Mouse (Mus musculus) adrenal gland, postnatal 10 days (tissue): Measurements from ENCODE around the gene Nfib. TPM values are rescaled to one million over a fixed set of nuclear protein-coding genes. Genes with fewer than 3 reads are reported as not detected.
A peak's percentile ranks its signal among the peaks of the same experiment; 100 is the strongest.

ENCODE experiments used
- DNase-seq: peaks from one replicate; pipeline ENCODE4 v3.0.0; 2021; ENCODE audit warnings: mixed read lengths
- total RNA-seq, 2 experiments: library from RNA; stranded (reverse); gene quantifications; 2 replicates each; pipeline ENCODE4 v1.2.3; 2021

The Nfib gene
- total RNA-seq, 2 experiments from 2014 or later: 101 to 139 TPM

DNA sequence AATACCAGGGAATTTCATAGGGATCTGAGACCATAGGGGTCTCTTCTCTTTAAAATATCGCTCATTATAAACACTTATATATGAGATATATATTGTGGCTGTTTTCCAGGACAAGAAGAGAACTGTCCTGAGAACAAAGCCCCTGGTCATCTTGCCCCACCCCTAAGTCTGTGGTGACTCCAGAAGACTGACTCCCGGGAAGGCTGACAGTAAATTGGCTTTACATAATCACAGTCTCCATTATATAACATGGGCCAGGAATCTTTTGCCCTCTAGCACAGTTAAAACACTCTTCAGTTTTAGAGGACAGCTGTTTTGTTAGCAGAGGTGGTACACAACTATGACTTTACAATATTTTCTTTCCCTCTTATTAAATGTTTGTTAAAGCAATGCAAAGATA, 315.0 kb downstream of the Nfib start:
- DNase-seq: no peak

DNA sequence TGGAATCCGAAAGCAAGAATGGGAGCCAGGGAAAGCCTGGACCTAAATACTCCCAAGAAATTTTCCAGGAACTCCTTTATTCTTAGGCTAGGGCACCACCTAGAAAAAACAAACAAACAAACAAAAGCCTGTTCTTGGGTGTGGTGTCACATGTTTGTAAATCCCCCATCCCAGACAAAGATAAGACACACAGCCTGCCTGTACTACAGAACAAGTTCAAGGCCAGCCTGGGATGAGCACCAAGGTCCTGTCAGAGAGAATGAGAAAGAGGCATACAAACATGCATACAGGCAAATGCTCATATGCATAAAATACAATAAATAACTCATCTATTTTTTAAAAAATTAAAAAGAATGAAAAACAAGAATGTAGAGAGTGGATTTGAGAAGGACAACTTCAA, 315.7 kb downstream of the Nfib start:
- no peak for DNase-seq

DNA sequence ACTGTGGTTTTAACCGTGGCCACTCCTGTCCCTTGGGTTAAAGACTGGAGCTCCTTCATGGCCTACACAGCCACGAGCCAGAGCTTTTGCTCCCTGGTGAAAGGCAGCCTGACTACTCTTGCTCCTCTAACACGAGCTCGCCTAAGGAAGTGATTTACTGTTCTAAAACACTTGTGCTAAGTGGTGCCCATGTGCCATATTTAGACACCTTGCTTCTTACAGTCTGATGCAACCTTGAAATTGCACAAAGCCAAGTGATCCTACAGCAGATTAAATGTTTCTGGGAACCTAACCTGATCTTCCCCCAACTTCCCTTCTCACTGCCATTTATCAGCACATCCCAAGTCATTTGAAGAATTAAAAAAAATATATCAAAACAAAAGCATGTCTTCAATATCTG, 317.9 kb downstream of the Nfib start:
- no peak for DNase-seq

DNA sequence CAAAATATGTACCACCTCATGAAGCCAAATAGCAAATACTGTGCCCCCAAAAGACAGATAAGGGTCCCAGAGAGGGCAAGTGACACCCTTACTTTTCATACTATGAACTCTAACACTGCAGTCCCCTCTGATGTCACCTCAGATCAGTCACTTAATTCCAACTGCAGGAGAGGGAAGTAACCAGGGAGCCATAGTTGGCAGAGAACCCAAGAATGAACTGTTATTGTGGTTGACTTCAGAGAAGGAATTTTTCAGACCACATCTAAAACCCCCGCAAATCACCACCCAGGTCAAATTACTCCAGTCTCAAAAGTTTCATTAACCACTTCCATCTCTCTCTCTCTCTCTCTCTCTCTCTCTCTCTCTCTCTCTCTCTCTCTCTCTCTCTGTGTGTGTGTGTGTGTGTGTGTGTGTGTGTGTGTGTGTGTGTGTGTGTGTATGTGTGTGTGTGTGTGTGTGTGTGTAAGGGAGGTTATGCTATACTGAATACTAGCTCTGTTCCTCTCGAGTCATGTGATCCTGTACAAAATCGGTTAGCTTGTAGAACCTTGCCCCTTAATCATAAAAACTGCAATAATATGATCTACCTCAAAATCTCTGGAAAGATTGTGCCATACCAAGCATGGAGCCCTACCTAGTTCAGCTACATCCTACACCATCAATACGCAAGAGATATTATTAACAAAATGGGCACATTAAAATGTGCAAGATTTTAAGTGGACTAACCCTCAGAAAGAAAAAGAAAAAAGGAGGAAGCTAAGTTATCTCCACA, 319.1 kb downstream of the Nfib start:
- no peak for DNase-seq

DNA sequence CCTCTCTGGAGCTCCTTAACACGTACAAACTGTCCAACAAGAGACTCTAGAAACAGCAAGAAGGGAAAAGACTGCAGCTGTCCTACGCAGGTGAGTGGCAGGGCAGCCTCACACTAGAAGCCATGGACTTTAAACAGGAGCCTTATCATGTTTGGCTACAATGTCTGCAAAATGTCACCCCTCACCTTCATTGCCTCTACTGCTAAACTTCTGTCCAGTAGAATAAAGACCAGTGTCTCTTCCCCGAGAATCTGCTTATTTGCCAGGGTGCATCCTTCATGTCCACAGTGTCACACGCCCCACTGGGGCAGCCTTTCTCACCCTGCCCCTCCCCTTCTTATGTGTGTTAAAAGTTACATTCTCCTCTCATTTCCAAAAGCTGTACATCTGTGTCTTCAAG, 319.9 kb downstream of the Nfib start:
- no peak for DNase-seq

DNA sequence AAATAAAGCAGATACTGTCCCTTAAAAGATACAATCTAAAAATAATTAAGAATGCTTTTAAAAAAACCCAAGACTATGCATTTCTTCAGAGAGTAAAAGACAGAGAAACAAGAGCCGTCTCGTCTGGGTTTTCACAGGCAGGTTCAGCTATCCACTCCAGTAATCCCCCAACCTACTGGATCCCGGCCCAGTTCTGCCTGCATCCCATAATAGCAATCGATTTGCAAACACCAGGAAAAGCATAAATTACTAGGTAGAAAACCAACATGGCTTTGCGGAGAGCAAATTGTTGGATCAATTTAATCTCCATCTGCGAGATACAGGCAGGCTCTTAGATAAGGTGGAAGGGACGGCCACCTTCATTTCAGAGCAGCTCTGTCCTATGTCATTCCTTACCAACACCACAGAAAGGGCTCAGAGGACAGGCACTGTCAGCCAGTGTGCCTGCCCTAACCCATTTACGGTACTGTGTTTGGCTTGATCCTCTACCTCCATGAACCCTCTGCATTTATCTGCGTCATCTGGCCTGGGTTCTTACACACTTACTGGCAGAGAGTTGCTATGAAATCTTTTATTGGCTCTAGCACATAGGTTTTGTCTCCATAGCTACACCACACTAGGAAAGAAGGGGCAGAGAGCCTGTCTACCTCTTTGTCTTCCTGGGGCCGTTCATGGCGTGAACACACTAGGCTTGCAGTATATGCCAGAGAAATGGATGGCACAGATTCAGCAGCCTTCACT, 321.4 kb downstream of the Nfib start:
- peak; percentile 55 for DNase-seq

DNA sequence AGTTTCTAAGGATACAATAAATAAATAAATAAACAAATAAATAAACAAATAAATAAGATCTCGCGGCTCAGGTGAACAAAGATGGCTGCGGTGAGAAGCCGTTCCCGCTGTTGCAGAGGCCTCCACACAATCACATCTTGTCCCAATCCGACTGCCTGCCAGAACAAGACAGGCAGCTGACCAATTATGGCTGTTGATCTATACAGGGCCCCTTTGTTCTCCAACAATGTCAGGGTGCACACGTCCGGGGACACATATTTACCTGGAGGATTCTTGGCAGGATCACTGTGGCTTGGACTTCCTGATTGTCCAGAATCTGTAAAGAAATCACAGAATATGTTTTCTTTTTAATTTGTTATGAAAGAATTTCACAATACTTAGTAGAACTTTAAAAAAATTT, 322.2 kb downstream of the Nfib start:
- DNase-seq: no peak

DNA sequence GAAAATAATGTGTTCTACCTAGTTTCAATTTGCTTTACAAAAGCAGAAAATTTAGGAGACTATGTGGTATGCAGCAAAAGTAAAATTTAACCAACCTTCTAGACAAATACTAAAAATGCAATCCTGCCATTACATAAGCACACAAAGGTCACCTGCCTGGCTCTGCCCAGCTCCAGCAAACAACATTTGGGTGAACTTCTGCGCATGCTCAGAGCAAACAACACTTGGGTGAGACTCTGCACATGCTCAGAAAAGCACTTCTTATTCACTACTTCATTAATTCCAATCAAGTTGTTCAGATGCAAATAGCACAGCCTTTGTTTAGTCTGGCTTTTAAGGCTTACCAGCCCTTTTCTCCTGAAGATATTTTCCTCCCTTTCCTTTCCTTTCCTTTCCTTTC, 323.8 kb downstream of the Nfib start:
- no peak for DNase-seq

DNA sequence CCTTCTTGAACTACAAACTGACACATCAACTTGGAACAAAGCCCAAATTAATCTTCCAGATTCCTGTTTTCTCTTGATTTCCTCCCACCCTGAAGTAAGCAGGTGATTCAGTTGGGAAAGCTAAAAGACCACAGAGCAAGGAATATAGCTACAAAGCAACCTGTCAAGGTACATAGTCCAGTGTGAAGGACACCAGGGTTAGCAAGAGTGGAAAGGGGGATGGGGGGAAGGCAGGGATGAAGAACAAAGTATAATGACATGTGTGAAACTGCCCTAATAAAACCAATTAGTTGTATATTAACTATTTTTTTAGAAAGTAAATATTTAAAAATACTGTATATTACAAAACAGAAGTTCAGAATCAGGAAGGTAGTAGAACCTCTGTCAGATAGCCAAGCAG, 325.0 kb downstream of the Nfib start:
- DNase-seq: no peak

DNA sequence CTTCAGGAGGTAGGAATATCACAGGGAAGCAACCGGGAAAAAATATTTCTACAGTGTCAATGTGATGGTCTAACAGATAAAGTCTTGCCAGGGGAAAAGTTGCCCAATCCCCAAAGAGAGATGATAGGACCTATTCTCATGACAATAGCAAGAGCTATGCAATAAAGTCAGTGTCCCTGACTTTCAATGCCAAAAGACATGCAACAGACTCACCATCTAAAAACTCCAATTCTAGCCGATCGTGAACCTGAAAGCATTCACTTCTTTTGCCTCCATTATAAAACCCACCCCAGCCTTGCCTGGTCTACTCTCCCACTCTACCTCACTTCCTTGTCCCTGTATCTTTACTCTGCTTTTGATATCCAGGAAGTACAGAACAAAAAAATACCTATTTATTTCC, 327.5 kb downstream of the Nfib start:
- no peak for DNase-seq

DNA sequence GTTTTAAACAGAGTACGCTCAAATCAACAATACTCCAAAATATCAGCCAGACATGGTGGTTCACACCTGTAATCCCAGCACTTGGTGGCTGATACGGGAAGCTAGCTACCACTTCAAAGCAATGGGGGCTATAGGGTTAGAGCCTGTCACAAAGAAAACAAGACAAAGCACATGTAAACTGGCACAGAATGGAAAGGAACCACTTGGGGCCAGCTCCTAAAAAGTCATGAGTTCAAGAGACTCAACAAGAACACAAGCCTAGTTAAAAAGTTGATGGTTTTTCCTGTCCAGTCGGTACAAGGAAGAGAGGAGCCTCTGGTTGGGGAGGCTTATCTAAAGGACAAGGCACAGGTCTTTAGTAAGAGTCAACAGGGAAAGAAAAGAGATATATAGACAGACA, 327.9 kb downstream of the Nfib start:
- no peak for DNase-seq

DNA sequence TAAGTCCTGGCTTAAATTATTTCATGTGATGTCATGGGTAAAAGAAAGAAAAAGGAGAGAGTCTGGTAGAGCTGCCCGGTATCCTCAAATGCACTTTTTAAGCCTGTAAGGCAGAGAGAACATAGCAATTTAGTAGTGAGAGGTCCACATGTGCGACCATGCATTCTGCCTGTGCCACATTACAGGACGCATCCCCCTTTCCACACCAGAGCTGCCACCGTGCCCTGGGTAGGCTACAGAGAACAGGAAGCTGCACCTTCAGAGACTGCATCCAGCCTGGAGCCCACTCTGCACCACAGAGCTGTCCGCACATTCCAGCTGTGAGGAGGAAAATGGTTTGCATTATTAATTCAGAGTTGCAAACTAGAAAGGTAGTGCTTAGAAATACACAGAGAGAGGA, 331.0 kb downstream of the Nfib start:
- DNase-seq: no peak

DNA sequence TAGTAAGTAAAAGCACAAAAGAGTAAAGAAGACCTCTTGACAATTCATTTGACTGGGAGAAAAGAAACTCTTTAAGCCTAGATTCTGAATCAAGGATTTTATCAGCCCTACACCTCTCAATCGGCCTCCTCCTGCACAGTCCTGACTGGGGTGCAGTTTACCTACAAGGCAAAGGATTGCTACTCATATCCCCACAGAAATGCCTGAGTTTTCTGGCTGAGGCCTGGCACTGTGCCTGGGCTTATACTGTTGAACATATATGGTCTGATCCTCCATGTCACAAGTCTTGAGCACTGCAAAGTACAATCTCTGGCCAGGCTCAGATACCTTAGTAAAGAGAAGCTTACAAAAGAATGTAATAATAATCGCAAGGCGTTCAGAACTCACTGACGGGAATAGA, 333.3 kb downstream of the Nfib start:
- no peak for DNase-seq

DNA sequence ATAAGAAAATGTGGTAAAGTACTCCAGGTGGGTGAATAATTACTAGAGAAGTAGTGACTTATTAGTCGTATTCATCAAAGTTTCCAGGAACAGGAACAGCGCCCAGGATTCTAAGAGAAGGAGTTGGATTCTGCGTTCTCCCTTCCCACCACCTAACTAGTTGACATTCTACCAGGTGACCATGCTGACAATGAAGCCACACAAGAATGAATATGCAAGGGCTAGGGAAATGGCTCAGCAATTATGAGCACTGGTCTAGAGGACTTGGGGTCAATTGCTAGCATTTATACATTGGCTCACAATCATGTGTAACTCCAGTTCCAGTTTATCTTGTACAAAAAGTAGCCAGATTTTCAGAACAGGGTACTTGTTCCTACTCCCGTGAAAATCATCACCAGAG, 334.1 kb downstream of the Nfib start:
- DNase-seq: no peak

DNA sequence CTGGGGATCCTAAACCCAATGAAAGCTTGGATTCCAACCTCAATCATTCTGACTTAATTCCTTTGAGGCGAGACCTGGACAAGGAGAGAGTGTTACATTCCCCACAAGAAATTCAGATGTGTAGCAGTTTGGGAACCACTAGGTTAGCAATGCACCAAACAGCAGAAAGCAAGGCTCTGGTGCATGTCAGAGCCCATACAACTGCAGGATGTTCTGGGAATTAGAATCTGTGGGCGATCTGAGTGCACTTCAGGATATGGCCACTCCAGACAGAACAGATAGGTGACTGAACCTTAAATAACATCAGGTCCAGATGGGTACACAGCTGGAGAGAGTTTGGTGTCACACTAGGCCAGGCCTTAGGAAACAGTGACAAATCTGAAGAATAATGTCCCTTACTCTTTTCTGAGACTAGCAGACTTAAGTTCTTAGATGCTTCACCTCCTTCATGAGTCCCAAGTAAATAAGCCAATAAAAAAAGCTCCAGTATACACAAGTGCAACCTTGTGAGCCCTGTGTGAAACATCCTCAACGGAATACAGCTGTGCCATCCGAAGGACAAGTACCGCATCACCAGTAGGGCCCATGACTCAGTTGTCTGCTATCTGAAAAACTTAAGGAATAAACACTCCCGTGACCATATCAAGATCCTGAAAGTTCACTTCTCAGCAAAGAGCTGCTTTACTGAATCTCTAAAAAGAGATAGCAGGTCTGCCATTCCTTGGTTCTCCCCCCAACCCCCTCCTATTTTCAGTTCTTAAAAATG, 336.4 kb downstream of the Nfib start:
- DNase-seq: no peak

DNA sequence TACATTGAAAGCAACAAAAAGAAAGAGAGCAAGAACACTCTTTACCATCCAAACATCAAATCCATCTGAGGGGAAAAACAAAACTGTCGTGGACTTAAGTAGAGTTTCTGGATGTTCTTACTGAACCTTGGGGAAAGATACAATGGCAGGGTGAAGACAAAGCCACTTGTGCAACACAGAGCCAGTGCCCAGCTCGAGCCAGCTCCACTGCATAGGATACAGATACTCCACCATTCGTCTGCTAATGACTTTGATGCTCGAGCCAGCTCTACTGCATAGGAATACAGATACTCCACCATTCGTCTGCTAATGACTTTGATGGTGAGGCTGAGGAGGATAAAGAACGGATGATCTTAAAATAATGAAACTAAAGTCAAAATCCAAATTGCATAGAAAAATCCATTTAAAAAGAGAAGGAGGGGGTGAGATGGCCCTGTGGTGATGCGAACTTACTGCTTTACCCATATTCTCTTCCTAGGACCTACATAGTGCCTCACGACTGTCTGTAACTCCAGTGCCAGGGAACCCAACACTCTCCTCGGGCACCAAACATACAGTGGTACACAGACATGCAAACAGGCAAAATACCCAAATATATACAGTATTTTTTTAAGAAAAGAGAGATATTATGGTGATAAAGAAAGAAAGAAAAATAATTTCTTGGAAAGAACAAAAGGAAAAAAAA, 337.3 kb downstream of the Nfib start:
- no peak for DNase-seq

DNA sequence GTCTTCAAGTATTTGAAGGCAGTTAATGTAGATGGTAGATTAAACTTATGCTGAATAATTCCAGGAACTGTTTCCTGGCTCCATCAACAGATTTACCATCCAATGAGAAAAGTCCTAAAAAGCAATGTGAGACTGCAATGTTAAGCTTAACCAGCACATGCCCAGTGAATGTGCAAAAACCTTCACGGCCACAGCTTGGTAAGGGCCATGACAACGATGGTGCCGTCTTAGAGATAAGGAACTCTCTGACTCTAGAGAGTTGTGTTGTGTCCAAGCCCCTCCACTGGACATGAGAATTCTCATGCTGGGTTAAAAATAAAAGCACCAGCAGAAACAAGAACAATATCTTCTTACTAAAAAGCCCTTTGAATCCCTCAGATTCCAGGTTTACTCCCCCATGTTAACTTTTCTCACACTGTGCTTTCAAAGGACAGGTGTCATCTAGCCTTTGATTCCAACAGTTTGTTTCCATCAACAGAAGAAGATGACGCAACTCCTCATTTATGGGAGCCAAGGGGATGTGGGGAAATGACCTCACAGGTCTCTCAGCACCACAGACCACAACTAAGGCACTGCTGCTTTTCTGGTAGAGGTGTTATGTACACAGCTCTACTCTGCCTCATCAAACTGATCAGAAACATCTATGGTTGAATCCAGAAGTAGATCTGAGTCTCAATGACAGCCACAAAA, 340.7 kb downstream of the Nfib start:
- no peak for DNase-seq

DNA sequence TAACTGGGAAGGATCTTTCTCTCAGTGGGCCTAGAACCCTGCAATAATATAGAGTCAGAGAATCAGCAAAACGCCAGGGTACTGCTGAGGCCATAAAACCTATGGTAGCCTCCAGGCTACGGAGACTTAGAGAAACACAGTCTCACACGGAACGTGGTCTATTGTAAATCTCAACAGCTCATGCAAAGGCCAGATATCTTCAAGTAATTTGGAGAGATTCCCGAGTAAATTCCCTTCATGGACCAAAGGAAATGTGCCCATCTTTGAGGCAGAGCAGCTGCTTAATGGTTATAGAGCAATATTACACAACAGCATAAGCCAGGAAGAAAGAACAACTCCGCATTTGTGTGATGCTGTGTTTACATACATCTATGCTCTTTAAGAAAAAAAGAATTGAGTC, 341.6 kb downstream of the Nfib start:
- DNase-seq: no peak

DNA sequence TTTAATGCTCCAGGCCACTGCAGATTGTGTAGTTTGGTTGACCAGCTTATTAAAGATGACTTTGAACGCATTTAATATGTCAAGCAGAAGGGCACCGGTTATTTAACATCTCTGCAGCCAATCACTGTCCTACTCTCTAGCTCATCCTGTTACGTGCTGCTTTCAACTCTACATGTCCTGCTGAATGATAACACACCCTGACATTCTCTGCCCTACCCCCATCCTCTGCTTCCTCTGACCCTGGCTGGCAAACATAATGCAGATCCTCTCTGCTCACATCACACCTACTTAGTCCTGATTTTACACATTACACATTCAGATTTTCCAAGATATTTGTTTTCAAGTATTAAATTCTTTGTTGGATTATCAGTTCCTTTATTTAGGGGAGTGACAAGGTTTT, 343.3 kb downstream of the Nfib start:
- no peak for DNase-seq

DNA sequence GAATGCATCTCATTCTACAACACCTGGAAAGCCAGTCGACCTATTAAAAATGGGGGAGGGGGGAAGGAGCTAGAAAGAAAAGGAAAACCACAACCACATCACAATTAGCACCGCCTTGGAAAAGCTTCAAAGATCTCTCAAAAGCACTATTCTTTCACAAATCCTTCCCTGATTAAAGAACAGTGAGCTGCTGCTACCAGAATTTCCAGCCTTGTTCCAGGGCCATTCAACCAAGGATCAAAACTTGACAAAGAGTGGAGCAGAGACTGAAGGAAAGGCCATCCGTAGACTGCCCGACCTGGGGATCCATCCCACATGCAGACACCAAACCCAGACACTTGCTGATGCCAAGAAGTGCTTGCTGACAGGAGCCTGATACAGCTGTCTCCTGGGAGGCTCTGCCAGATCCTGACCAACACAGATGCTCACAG, 345.5 kb downstream of the Nfib start:
- DNase-seq: no peak

DNA sequence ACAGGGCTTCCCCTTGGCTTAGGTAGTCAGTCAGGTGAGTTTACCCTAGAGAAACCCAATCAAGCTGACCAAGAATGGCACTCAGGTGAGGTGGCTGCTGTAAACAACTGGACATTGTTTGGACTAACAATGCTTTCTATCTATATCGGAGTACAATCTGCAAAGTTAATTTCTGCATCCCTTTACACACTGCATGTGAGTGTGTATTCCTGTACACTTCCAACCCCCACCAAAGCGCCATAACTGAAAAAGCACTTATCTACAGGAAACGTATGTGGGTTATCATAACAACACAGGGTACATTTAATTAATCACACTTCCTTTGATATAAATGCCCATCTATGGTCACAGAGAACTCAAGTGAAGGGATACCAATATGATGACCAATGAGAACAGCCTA, 346.4 kb downstream of the Nfib start:
- DNase-seq: no peak

DNA sequence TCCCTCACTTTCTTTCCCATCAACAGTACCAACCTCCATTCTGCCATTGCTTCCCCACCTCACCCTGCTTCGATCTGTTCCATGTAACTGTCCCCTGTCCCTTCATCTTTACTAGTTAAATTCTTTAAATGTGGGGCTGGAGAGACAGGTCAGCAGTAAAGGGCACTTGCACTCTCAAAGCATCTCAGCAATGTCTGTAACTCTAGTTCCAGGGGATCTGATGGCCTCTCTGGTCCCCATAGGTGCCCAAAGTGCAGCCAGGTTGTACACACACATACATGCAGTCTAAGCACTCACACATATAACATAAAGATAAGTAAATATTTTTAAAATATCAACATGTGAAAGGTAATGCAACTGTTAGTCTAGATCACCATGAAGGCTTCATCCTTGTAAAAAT, 356.5 kb downstream of the Nfib start:
- DNase-seq: no peak
